Mouse (Mus musculus) CD4-positive, CD25-positive, alpha-beta regulatory T cell, adult 4 months (primary cell): ENCODE measurements around the gene Rbm48. TPM values are rescaled to one million over a fixed set of nuclear protein-coding genes. Genes with fewer than 3 reads are reported as not detected.
A peak's percentile ranks its signal among the peaks of the same experiment; 100 is the strongest.
"Not testable (repeated sequence)": the region's sequence is repeated elsewhere in the genome, so short reads cannot be mapped to it uniquely, and the experiment has no call there.

Experiments used
- ATAC-seq: one replicate; pipeline ENCODE4 v1.8.0; 2017
- polyA plus RNA-seq, 2 experiments: library from polyadenylated mRNA; unstranded; fragments of 100-300 nt; shearing (Covaris generic); gene quantifications; one replicate each; pipeline ENCODE4 v1.2.1; 2017

Rbm48 gene
- polyA plus RNA-seq = 10 to 100 TPM; 30.7 to 36.4 TPM

DNA sequence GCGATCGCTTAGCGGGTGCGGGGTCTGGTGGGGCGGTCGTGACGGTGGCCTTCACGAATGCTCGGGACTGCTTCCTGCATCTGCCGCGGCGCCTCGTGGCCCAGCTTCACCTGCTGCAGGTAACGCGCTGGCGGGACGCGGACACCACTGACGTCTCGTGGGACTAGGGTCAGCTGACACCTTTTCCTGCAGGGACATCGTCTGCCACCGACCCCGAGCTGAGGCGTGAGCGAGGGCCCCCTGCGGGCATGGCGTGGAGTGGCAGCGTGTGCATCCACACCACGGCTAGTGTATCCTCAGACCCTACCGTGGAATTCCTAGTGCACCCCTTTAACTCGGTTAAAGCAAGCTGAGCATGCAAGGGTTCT, at the start of gene Rbm48:
Gene Rbm48, minus strand, starts transcription at position 187 of the 368 bp plus-strand sequence.
- peak; percentile 50 for ATAC-seq

DNA sequence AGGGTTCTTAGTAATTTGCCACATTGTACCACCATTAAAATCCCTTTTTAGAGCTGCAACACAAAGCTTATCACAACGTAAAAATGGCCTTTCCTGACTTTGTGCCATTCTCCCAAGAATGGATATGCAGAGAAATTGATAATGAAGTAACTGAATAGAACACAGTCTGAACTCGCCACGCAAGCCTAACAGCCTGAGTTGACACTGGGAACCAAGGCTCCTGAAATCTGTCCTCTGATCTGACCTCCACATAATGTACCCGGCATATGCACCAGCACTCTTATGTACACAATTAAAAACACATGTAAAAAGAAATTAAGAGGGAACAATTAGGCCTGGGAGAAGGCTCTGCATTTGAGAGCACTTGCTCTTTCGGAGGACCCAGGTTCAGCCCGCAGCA, 48.9 kb upstream of the Rbm48 start:
- no peak for ATAC-seq

- ATAC-seq = no peak
Measured at GRCm38 (mm10) chr5:3644621-3645020, 48.2 kb upstream of the Rbm48 start.

DNA sequence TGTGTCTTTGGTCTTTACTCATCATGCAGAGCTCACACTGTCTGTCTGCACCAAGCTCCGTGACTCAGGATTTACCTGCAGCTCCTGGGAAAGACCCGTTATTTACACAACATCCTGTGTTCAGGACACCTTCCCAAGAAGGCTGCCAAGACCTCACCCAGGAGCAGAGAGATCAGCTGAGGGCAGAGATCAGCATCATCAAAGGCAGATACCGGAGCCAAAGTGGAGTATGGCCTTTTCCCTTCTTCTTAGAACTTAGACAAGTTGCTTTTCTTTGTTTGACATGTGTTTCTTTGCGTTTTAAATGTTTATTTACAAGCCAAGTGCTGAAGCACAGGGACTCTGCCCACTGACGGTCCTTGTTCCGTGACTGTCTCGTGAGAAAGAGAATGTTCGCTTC, 38.9 kb upstream of the Rbm48 start:
- ATAC-seq = no peak

GRCm38 (mm10) chr5:3633951-3634350, 37.6 kb upstream of the Rbm48 start:
- ATAC-seq = no peak

- ATAC-seq = no peak
Measured at GRCm38 (mm10) chr5:3633315-3633714, 36.9 kb upstream of the Rbm48 start.

GRCm38 (mm10) chr5:3632285-3632684, 35.9 kb upstream of the Rbm48 start:
- no peak for ATAC-seq

GRCm38 (mm10) chr5:3631512-3632271, 35.3 kb upstream of the Rbm48 start:
- ATAC-seq = no peak

DNA sequence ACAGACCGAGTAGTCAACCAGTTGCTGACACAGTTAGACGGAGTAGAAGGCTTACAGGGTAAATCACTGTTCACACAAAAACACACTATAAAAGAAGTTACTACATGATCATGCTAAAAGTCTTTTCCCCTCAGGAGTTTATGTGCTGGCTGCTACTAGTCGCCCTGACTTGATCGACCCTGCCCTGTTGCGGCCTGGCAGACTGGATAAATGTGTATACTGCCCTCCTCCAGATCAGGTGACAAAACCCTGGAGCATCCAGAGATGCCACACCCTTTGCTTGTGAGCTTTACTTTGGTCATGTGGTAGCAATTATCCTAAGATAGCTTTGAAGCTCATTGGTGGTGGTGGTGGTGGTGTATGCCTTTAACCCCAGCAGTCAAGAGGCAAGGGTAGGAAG, 33.7 kb upstream of the Rbm48 start:
- ATAC-seq = no peak

- no peak for ATAC-seq
Measured at GRCm38 (mm10) chr5:3620486-3620885, 24.1 kb upstream of the Rbm48 start.

- ATAC-seq = not testable (repeated sequence)
Measured at GRCm38 (mm10) chr5:3611835-3612234, 15.4 kb upstream of the Rbm48 start.

DNA sequence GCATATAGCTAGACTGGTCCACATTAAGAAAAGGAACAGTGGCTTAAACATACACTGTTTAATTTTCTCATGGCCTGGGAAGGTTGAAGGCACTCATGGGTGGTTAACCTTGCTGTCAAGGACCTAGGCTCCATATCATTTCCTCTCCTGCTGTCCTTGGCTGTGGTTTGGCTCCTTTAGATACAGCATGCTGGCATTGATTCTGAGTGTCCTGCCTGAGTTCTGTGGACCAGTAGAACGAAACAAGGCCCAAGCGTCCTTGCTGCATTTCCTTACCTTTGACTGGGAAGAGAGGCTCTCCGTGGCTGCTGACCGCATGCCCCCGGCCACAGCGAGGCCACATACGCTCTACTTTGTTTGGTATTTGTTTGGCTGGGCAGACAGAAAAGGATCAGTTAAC, 12.9 kb upstream of the Rbm48 start:
- no peak for ATAC-seq

DNA sequence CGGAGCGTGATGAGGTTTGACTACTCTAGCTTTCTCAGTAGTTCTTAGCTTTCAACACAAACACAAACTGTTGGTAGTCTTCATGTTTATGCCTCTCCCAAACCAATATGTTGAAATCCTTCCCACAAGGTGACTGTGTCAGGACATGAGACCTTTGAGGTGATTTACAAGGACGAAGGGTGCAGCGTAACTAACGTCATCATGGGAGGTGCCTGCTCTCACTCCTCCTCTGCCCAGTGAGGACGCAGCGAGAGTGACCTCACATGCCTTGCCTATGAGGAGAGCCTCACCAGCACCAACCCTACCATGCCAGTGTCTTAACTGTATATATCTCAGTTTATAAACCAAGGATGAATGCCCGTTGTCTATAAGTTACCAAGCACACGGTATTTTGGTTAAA, 10.7 kb upstream of the Rbm48 start:
- ATAC-seq = no peak

GRCm38 (mm10) chr5:3600790-3601189, 4.4 kb upstream of the Rbm48 start:
- no peak for ATAC-seq

GRCm38 (mm10) chr5:3600298-3600697, 3.9 kb upstream of the Rbm48 start:
- no peak for ATAC-seq

- no peak for ATAC-seq
Measured at GRCm38 (mm10) chr5:3598766-3599165, 2.4 kb upstream of the Rbm48 start.

- no peak for ATAC-seq
Measured at GRCm38 (mm10) chr5:3597171-3597570, 786 bp upstream of the Rbm48 start.

GRCm38 (mm10) chr5:3595693-3596398, 539 bp downstream of the Rbm48 start, which contains the start of gene Pex1:
TSS of gene Pex1 (plus strand) at chr5:3596066.
- ATAC-seq = peak; percentile 95

DNA sequence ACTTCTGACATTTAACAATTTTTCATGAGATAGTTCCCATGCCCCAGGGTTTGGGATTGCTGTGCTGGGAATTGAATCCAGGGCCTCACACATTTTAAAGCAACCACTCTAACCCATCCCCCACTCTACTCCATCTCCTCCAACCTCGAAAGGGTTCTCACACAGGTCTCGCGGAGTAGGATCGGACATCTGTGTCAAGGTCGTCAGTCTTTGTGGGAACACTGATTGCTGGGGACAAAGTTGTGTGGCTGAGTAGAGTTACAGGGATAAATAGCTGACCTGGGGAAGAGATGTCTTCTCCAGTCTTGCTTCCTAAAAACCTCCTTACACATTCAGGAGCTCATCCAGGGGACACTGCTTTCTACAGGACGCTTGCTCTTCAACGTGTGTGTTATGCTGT, 17.3 kb downstream of the Rbm48 start:
- ATAC-seq = no peak

GRCm38 (mm10) chr5:3577939-3578338, 18.4 kb downstream of the Rbm48 start:
- ATAC-seq = no peak

GRCm38 (mm10) chr5:3574825-3575224, 21.6 kb downstream of the Rbm48 start:
- ATAC-seq = no peak

- ATAC-seq = no peak
Measured at GRCm38 (mm10) chr5:3571266-3571665, 25.1 kb downstream of the Rbm48 start, which contains the start of gene 1700109H08Rik. TSS of gene 1700109H08Rik (plus strand) at chr5:3571566.

- no peak for ATAC-seq
Measured at GRCm38 (mm10) chr5:3554198-3554597, 42.2 kb downstream of the Rbm48 start.

- no peak for ATAC-seq
Measured at GRCm38 (mm10) chr5:3551481-3551880, 44.9 kb downstream of the Rbm48 start.
